Mouse (Mus musculus): Measurements from ENCODE around the gene Dars2.

The Dars2 gene

GRCm38 (mm10) chr1:161070352-161071271 lies at the start of gene Dars2, which contains the start of gene Cenpl:
TSS of gene Dars2 (minus strand) at chr1:161070658.
TSS of gene Cenpl (plus strand) at chr1:161070713.
- DNase-seq (ENCODE audit: low spot score), result peak; percentile 93

- DNase-seq (ENCODE audit: low spot score), result no peak
Measured at GRCm38 (mm10) chr1:161114591-161114990, 44.1 kb upstream of the Dars2 start.

- DNase-seq (ENCODE audit: low spot score), result no peak
Measured at GRCm38 (mm10) chr1:161109216-161109615, 38.8 kb upstream of the Dars2 start.

GRCm38 (mm10) chr1:161103842-161104241 lies 33.4 kb upstream of the Dars2 start:
- no peak for DNase-seq (ENCODE audit: low spot score)

- no peak for DNase-seq (ENCODE audit: low spot score)
Measured at GRCm38 (mm10) chr1:161099721-161100405, 29.4 kb upstream of the Dars2 start.

- DNase-seq (ENCODE audit: low spot score), result no peak
Measured at GRCm38 (mm10) chr1:161077243-161077642, 6.8 kb upstream of the Dars2 start.

GRCm38 (mm10) chr1:161076238-161076637 lies 5.8 kb upstream of the Dars2 start:
- no peak for DNase-seq (ENCODE audit: low spot score)

GRCm38 (mm10) chr1:161071272-161071620 lies 788 bp upstream of the Dars2 start:
- no peak for DNase-seq (ENCODE audit: low spot score)

GRCm38 (mm10) chr1:161063351-161063750 lies 7.1 kb downstream of the Dars2 start:
- no peak for DNase-seq (ENCODE audit: low spot score)

- no peak for DNase-seq (ENCODE audit: low spot score)
Measured at GRCm38 (mm10) chr1:161057164-161057563, 13.3 kb downstream of the Dars2 start.

- DNase-seq (ENCODE audit: low spot score), result no peak
Measured at GRCm38 (mm10) chr1:161046972-161047371, 23.5 kb downstream of the Dars2 start.

- DNase-seq (ENCODE audit: low spot score), result no peak
Measured at GRCm38 (mm10) chr1:161041261-161042020, 29.0 kb downstream of the Dars2 start.

- DNase-seq (ENCODE audit: low spot score), result no peak
Measured at GRCm38 (mm10) chr1:161040855-161041254, 29.6 kb downstream of the Dars2 start.

GRCm38 (mm10) chr1:161040426-161040770 lies 30.1 kb downstream of the Dars2 start:
- no peak for DNase-seq (ENCODE audit: low spot score)

GRCm38 (mm10) chr1:161039741-161040425 lies 30.6 kb downstream of the Dars2 start:
- DNase-seq (ENCODE audit: low spot score), result no peak

GRCm38 (mm10) chr1:161038968-161039721 lies 31.3 kb downstream of the Dars2 start:
- no peak for DNase-seq (ENCODE audit: low spot score)

- no peak for DNase-seq (ENCODE audit: low spot score)
Measured at GRCm38 (mm10) chr1:161038004-161038403, 32.5 kb downstream of the Dars2 start.

- DNase-seq (ENCODE audit: low spot score), result no peak
Measured at GRCm38 (mm10) chr1:161037599-161037998, 32.9 kb downstream of the Dars2 start.

GRCm38 (mm10) chr1:161037026-161037425 lies 33.4 kb downstream of the Dars2 start:
- no peak for DNase-seq (ENCODE audit: low spot score)

GRCm38 (mm10) chr1:161036411-161036841 lies 34.0 kb downstream of the Dars2 start:
- no peak for DNase-seq (ENCODE audit: low spot score)

GRCm38 (mm10) chr1:161035786-161036404 lies 34.6 kb downstream of the Dars2 start:
- no peak for DNase-seq (ENCODE audit: low spot score)
